Mouse (Mus musculus): ENCODE data around the gene Etl4.

DNA sequence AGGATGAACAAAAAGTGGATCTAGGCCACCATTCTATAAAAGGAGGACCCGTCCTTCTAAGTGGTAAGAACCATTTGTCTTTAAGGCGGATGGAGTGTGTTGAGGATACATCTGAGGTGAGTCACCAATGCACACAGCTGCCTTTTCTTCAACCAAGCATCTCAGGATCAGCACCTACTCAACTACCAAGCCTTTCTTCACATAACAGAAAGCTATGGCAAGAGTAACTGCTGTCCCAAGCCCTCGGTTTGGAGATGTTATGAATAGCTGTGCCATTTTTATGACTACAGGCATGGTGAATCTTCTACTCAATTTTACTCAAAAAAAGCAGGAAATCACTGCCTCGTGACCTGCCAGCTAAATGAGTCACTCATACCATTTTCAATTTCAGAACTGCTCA is 258.6 kb downstream of the Etl4 start:
- no peak for TF ChIP-seq CTCF (IDR thresholded peaks at IDR 0.05; ENCODE audit: control insufficient read depth, insufficient read depth, low read length)
- TF ChIP-seq POLR2A (IDR thresholded peaks at IDR 0.05; ENCODE audit: borderline replicate concordance, control insufficient read depth, low read depth, low read length) = no peak

Data from bone marrow, adult 2 months (tissue).